Mouse (Mus musculus) sigmoid colon, adult 10 weeks (tissue): ENCODE data around the gene Gpr137b. TPM values are rescaled to one million over a fixed set of nuclear protein-coding genes. Genes with fewer than 3 reads are reported as not detected.

Experiments used
- polyA plus RNA-seq: library from polyadenylated mRNA; stranded (reverse); fragments of 350-450 nt; fragmentation: Illumina TruSeq; extraction: RNeasy Lipid Tissue Mini Kit (QIAGEN cat#74804); gene quantifications from one replicate; pipeline ENCODE4 v1.2.3, GENCODE M21; 2014; ENCODE audit warnings: low read depth, low replicate concordance

Gene Gpr137b
- polyA plus RNA-seq: 42.6 TPM

DNA sequence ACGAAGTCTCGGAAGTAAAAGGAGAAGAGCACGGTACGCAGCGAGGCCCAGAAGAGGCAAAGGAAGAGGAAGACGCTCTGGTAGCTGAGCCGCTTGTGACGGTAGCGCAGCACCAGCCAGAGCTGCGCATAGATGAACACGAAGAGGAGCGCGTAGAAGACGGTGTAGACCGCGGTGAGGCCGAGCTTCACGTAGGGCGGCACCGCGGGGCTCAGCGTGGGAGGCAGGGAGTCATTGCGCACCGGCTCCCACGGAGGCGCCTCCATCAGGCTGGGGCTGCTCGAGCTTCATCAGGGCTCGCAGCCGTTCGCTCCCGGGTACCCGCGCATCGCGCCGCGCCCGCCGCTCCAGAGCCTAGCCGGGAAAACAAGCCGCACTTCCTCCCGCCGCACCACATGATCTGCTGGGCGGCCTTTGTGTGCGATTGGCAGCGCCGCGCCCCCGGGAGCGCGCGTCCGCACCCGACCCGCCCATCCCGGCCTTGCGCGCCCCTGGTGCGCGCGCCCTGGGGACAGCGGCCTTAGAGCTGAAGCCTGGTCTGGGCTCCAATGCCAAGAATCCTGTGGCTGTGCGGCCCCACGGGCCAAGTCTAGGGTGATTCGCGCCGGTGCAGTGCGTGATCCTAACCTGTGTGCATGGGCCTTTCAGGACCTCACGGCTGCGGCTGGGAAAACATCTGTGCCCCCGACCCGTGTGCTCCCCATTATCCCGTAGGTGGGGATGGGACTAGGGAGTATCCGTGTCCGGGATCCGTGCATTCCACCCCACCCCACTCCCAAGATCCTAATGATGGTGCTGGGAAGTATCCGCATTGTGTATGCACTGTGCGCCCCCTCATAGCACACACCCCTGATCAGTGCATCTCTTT lies at the start of gene Gpr137b:
TSS of gene Gpr137b (minus strand) at position 787 of the 868 bp plus-strand sequence.

GRCm38 (mm10) chr13:13437460-13438015 lies 43.7 kb upstream of the Gpr137b start, which contains the start of gene Nid1:
Gene Nid1 (plus strand): TSS chr13:13437551.

Other genes starting within 250 kb of the Gpr137b start
- not detected for gene Prl2c5, start 211.3 kb downstream of the Gpr137b start, polyA plus RNA-seq
- 65.5 TPM for gene Nid1, start 43.5 kb upstream of the Gpr137b start, polyA plus RNA-seq
- 8.5 TPM for gene Lyst, start 196.4 kb upstream of the Gpr137b start, polyA plus RNA-seq